Mouse (Mus musculus) lung, adult 2 months (tissue): ENCODE measurements around the gene Atic. TPM values are rescaled to one million over a fixed set of nuclear protein-coding genes. Genes with fewer than 3 reads are reported as not detected.

Experiments used
- DNase-seq: peaks from one replicate; pipeline ENCODE4 v3.0.0; 2022
- H3K4me1 ChIP-seq: fragments of 200-500 bp; 2 replicates; pipeline ENCODE4 v1.6.1; 2011; ENCODE audit warnings: low read length; ENCODE audit not compliant: control insufficient read depth, insufficient read depth
- H3K4me3 ChIP-seq: fragments of 200-500 bp; replicated peaks from 2 replicates; pipeline ENCODE3; 2011; ENCODE audit warnings: low read depth, mild to moderate bottlenecking, control low read depth, low read length; ENCODE audit errors: extremely low read depth
- CTCF ChIP-seq: fragments of 200-500 bp; IDR thresholded peaks from 2 replicates; pipeline ENCODE4 v1.5.1; 2011; ENCODE audit warnings: mild to moderate bottlenecking, low read length, control low read depth; ENCODE audit not compliant: insufficient read depth
- POLR2A ChIP-seq: fragments of 200-500 bp; IDR thresholded peaks from 2 replicates; pipeline ENCODE4 v1.6.1; 2011; ENCODE audit warnings: low read depth, mild to moderate bottlenecking, control low read depth, low read length, borderline replicate concordance; ENCODE audit errors: extremely low read depth
- WGBS: fragments of 180-500 bp; shearing (Covaris S2); methylation state at CpG from one replicate; pipeline ENCODE4 v1.1.7; 2018; 5-methylcytosine and 5-hydroxymethylcytosine counted together
- polyA plus RNA-seq: library from polyadenylated mRNA; depleted of rRNA; stranded (reverse); fragments of >200 nt; gene quantifications from 2 replicates; pipeline ENCODE4 v1.2.3, GENCODE M21; 2012

Atic gene
- polyA plus RNA-seq, 1 experiment: 17.9 TPM

GRCm38 (mm10) chr1:71560626-71561025 lies 3.7 kb downstream of the Atic start:
- H3K4me1 ChIP-seq: peaks cover 2% of the 10 kb centered on the region; the same call in 1 of the 2 replicates
- TF ChIP-seq POLR2A (no peak), CTCF (no peak)
- WGBS: 98% methylated on average over 4 of the region's 4 CpGs
- H3K4me3 ChIP-seq: no peak overlapping the region
- no peak for DNase-seq

- WGBS: 92% methylated on average over 7 of the region's 7 CpGs
- TF ChIP-seq POLR2A (no peak), CTCF (no peak)
- Histone ChIP-seq H3K4me3 (no peak overlapping the region), H3K4me1 (no peaks in the 10 kb centered on the region)
- no peak for DNase-seq
These were observed 7.3 kb downstream of the Atic start for GRCm38 (mm10) chr1:71564291-71564690.

GRCm38 (mm10) chr1:71567884-71568605 lies 11.1 kb downstream of the Atic start:
- Histone ChIP-seq H3K4me1 (no peaks in the 10 kb centered on the region), H3K4me3 (no peak overlapping the region)
- WGBS: 75% methylated on average over 16 of the region's 16 CpGs
- no peak for TF ChIP-seq POLR2A
- no peak for TF ChIP-seq CTCF
- DNase-seq: no peak

- 95% methylated on average over 4 of the region's 4 CpGs for WGBS
- Histone ChIP-seq H3K4me1 (no peaks in the 10 kb centered on the region), H3K4me3 (no peak overlapping the region)
- TF ChIP-seq POLR2A (no peak), CTCF (no peak)
- DNase-seq: no peak
These were observed 13.2 kb downstream of the Atic start for GRCm38 (mm10) chr1:71570116-71570515.

GRCm38 (mm10) chr1:71575987-71576386 lies 19.0 kb downstream of the Atic start:
- TF ChIP-seq CTCF (no peak), POLR2A (no peak)
- no peaks in the 10 kb centered on the region for H3K4me1 ChIP-seq
- DNase-seq: peak; percentile 7
- no peak overlapping the region for H3K4me3 ChIP-seq
- 64% methylated on average over 7 of the region's 7 CpGs for WGBS

GRCm38 (mm10) chr1:71576837-71577236 lies 19.9 kb downstream of the Atic start:
- H3K4me1 ChIP-seq: no peaks in the 10 kb centered on the region
- 85% methylated on average over 6 of the region's 6 CpGs for WGBS
- no peak for TF ChIP-seq CTCF
- no peak for TF ChIP-seq POLR2A
- H3K4me3 ChIP-seq: no peak overlapping the region
- no peak for DNase-seq

- Histone ChIP-seq H3K4me1 (no peaks in the 10 kb centered on the region), H3K4me3 (no peak overlapping the region)
- 70% methylated on average over 4 of the region's 4 CpGs for WGBS
- peak; percentile 6 for DNase-seq
- TF ChIP-seq CTCF (no peak), POLR2A (no peak)
These were observed 22.6 kb downstream of the Atic start for GRCm38 (mm10) chr1:71579526-71579925.

GRCm38 (mm10) chr1:71580408-71580807 lies 23.5 kb downstream of the Atic start:
- TF ChIP-seq CTCF: no peak
- H3K4me1 ChIP-seq: no peaks in the 10 kb centered on the region
- WGBS: 92% methylated on average over 12 of the region's 12 CpGs
- DNase-seq: no peak
- no peak overlapping the region for H3K4me3 ChIP-seq

- Histone ChIP-seq H3K4me3 (no peak overlapping the region), H3K4me1 (no peaks in the 10 kb centered on the region)
- DNase-seq: no peak
- TF ChIP-seq CTCF: no peak
- no peak for TF ChIP-seq POLR2A
- 93% methylated on average over 8 of the region's 8 CpGs for WGBS
These were observed 26.4 kb downstream of the Atic start for GRCm38 (mm10) chr1:71583302-71583701.

GRCm38 (mm10) chr1:71583900-71584299 lies 26.9 kb downstream of the Atic start:
- no peaks in the 10 kb centered on the region for H3K4me1 ChIP-seq
- TF ChIP-seq POLR2A (no peak), CTCF (no peak)
- H3K4me3 ChIP-seq: no peak overlapping the region
- 78% methylated on average over 7 of the region's 7 CpGs for WGBS
- no peak for DNase-seq
